Mouse (Mus musculus): Measurements from ENCODE around the gene Nemf.
A peak's percentile ranks its signal among the peaks of the same experiment; 100 is the strongest.

Gene Nemf

GRCm38 (mm10) chr12:69356546-69357299 lies at the start of gene Nemf:
Gene Nemf (minus strand): TSS chr12:69357165.
- TF ChIP-seq GATA4 (IDR thresholded peaks at IDR 0.05; ENCODE audit: insufficient replicate concordance, low read length) = no peak

GRCm38 (mm10) chr12:69402594-69403167 lies 45.7 kb upstream of the Nemf start:
- TF ChIP-seq GATA4 (IDR thresholded peaks at IDR 0.05; ENCODE audit: insufficient replicate concordance, low read length) = no peak

DNA sequence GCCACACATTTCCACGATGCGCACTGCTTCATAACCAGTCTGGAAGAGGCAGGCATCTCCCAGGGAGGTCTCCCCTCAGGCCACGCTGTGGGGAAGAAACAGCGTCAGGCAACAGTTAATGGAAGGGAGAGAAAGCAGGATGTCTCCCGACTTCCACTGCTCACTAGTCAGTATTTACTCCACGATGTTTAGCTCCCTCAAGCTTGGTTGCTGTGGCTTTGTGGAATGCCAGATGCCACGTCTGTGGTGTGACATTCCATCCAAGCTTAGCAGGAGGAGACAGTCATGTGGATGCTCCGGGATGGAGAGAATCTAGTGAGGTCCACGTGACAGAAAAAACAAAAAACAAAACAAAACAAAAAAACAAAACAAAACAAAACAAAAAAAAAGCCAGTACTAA lies 45.1 kb upstream of the Nemf start:
- no peak for TF ChIP-seq GATA4 (IDR thresholded peaks at IDR 0.05; ENCODE audit: insufficient replicate concordance, low read length)

DNA sequence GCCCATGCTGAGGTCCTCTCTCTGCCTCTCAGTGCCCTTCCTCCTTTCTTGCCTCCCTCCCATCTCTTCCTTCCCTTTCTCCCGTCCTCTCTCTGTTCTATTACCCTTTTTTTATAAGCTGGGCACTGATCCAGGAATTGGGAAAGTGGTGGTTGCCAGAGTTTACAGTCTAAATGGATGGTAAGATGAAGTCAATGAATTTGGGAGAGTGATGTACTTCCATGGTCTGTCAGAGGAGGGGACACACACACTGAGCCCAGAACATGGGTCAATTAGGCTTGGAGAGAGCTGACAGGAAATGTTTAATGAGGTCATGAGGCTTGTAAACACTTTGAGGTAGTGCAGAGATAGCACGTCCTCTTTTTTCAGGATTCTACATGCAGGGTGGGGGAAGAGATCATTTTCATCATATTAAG lies 43.9 kb upstream of the Nemf start:
- no peak for TF ChIP-seq GATA4 (IDR thresholded peaks at IDR 0.05; ENCODE audit: insufficient replicate concordance, low read length)

- TF ChIP-seq GATA4 (IDR thresholded peaks at IDR 0.05; ENCODE audit: insufficient replicate concordance, low read length) = no peak
Observed at GRCm38 (mm10) chr12:69400367-69400766, 43.4 kb upstream of the Nemf start.

- TF ChIP-seq GATA4 (IDR thresholded peaks at IDR 0.05; ENCODE audit: insufficient replicate concordance, low read length) = no peak
Observed at GRCm38 (mm10) chr12:69394456-69394855, 37.5 kb upstream of the Nemf start.

DNA sequence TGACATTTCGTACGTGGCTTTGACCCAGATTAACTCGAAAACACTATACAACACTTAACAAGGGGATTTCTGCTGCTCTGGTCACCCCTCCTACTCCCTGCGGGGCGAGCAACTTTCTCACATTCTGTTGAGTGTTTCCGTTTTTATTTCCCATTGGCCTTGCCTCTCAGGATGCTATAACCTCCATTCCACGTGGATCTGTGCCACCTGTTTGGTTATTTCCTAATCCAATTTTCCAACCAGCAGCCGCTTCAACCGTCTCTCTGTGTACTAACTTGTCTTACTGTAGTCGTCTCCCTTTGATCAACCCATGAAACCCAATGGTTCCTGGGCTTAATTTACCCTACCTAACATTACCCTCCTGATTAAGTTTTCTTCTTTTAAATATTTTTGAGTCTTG lies 36.1 kb upstream of the Nemf start:
- TF ChIP-seq GATA4 (IDR thresholded peaks at IDR 0.05; ENCODE audit: insufficient replicate concordance, low read length) = no peak

GRCm38 (mm10) chr12:69390000-69390698 lies 33.2 kb upstream of the Nemf start:
- TF ChIP-seq GATA4 (IDR thresholded peaks at IDR 0.05; ENCODE audit: insufficient replicate concordance, low read length) = no peak

DNA sequence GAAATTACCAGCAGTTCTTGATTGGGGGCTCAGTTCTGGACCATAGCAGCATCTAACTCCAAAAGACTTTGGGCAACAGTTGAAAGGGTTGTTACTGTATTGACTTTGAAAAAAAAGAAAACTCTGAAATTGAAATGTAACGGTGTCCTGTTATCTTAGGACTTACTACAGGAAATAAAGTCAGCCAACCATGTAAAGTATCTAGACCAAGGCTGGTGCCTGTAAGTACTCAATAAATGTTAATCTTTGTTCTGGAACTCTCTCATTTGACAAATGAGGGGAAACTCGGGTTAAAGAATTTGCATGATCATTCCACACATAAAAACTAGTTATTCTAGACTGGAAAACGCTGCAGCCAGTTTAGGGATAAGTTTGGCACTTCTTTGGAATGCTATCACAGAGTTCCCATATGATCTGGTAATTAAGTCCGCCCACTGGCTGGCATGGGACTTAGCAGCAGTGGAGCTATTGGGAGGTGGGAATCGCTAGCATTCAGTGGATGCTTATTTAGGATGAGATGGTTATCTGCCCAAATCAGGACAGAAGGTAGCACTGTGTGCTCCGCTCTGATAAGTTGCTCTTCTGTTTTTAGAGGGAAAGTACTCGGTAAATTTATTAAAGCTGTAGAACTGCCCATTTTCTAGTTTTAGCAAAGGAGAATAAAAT lies 32.4 kb upstream of the Nemf start:
- no peak for TF ChIP-seq GATA4 (IDR thresholded peaks at IDR 0.05; ENCODE audit: insufficient replicate concordance, low read length)

DNA sequence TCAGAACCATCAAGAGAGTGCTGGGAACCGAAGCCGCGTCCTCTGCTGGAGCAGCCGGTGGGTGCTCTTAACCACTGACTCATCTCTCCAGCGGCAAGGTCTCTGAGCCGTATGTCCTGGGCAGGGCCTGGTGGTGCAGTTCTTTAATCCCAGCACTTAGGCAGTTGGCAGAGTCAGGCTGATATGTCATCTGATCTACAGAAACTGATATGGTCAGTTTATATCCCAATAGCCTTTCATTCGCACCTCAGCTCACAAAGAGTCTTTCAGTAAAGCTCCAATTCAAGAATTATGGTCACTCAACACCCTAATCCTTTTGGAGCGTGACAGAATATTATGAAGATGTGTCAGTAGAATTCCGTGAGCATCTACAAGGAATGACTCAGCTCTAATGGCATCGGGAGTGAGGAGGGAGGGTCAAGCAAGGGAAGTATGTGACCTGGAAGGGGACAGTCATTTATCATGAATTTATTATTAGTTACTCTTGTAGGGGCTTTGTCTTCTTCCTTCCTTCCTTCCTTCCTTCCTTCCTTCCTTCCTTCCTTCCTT lies 31.4 kb upstream of the Nemf start:
- TF ChIP-seq GATA4 (IDR thresholded peaks at IDR 0.05; ENCODE audit: insufficient replicate concordance, low read length) = no peak

DNA sequence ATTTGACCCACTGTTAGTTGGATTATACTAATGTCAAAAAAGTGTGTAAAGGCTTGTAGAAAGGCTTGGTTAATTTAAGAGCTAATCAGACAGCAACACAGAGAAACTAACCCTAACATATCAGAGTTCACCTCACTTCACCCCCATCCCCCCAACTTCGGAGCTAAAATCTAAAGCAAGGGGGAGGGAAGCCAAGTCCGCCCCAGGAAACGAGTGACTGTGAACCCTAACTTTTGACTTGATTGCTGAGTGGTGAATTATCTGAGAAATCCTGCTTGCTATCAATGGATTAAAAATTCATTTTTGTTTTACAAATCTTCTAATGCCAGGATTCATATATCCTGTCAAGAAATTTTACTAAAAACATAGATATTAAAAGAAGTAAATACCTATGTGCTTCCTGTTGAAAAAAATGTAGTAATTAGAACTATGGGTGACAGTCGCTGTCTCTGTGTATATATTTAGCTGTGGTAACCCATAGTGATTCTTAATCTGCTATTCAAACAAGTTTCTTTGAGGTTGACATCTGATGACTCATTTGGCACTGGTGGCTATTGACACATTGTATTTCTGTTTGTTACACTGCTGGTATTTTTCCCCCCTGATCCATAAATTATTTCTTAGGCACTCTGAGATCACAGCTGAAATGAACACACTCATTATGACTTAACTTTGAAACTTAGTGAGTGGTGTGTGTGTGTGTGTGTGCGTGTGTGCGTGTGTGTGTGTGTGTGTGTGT lies 28.7 kb upstream of the Nemf start:
- no peak for TF ChIP-seq GATA4 (IDR thresholded peaks at IDR 0.05; ENCODE audit: insufficient replicate concordance, low read length)

- peak; percentile 64; the same call in 1 of the 2 replicates for TF ChIP-seq GATA4 (IDR thresholded peaks at IDR 0.05; ENCODE audit: insufficient replicate concordance, low read length)
Observed at GRCm38 (mm10) chr12:69384606-69385005, 27.6 kb upstream of the Nemf start.

DNA sequence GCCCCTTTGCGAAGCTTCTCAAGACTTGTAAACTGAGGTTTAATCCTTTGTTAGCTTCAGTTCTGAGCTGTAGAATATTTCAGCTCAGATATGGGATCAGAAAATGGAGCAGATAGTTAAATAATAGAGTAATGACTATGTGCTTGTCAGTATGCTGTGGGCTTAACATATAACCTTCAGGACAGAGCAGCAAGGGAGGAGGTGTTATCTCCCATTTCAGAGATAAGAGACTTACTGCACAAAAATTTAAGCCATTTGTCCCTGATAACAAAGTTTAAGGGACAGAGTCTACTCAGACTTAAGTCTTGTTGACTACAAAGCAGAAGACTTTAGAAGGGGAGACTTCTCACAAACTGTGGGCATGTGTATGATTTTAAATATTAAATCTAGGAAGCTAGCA lies 25.9 kb upstream of the Nemf start:
- TF ChIP-seq GATA4 (IDR thresholded peaks at IDR 0.05; ENCODE audit: insufficient replicate concordance, low read length) = no peak

DNA sequence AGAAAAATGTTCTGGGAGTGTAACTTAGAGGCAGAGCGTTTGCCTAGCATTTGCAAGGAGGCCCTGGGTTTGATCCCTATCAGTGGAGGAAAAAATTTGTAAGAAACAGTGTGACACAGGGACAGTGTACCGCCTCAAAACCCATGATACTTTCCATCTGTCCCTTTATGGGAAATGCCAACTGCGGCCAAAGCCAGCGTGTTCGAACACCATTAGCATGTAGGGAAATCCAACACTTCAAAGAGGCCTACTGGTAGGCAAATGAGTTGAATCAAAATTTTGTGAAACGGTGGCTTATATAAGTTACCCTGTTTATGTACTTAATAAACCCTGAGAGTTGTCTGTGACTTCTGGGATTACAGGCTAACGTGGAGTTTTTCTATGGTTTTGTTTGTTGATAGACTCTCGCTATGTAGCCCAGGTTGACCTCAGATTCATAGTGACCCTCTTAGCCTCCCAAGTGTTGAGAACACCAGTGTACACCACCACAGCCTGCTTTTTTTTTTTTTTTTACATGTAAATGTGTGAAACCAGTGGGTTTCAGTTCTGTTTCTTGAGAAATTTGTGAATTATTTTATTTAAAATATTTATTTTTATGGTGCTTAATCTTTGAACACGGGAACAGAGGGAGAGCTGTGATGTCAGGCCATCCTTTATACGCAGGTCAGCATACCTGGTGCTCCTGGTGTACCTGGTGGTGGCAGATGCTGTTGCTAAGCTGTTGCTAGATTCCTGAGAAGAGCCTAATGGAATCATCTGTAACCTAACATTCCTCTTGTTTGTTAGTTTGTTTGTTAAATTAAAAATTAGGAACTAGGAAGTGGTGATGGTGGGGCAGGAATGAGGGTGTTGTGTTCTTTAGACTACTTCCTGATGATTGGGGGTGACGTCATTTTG lies 21.8 kb upstream of the Nemf start:
- no peak for TF ChIP-seq GATA4 (IDR thresholded peaks at IDR 0.05; ENCODE audit: insufficient replicate concordance, low read length)

All from liver, adult (tissue).